Mouse (Mus musculus) intestine, postnatal 0 days (tissue): ENCODE data around the gene Il23a. TPM values are rescaled to one million over a fixed set of nuclear protein-coding genes. Genes with fewer than 3 reads are reported as not detected.

ENCODE experiments used
- ATAC-seq: fragments of 200-750 bp; cut with Nextera tagmentation; 2 replicates; pipeline ENCODE4 v1.8.0; 2017; ENCODE audit warnings: mild to moderate bottlenecking, moderate TSS enrichment, moderate library complexity
- H3K27ac ChIP-seq: fragments of 300-500 bp; sonication (generic); 2 replicates; pipeline ENCODE4 v1.5.1; 2014; ENCODE audit warnings: mild to moderate bottlenecking, low read depth, low read length, moderate library complexity
- H3K27me3 ChIP-seq: fragments of 300-500 bp; sonication (generic); replicated peaks from 2 replicates; pipeline ENCODE4 v1.6.1; 2014; ENCODE audit warnings: low read length, mixed read lengths; ENCODE audit not compliant: control insufficient read depth, insufficient read depth
- H3K36me3 ChIP-seq: fragments of 300-500 bp; sonication (generic); 2 replicates; pipeline ENCODE4 v1.6.1; 2014; ENCODE audit warnings: mild to moderate bottlenecking, moderate library complexity; ENCODE audit not compliant: control insufficient read depth, insufficient read depth
- H3K4me1 ChIP-seq: fragments of 300-500 bp; sonication (generic); replicated peaks from 2 replicates; pipeline ENCODE4 v1.6.1; 2014; ENCODE audit warnings: antibody characterized with exemption, low read length, mixed read lengths; ENCODE audit not compliant: control insufficient read depth, insufficient read depth
- H3K4me2 ChIP-seq: fragments of 300-500 bp; sonication (generic); replicated peaks from 2 replicates; pipeline ENCODE4 v1.6.1; 2014; ENCODE audit warnings: low read depth, mild to moderate bottlenecking, moderate library complexity
- H3K4me3 ChIP-seq: fragments of 300-500 bp; sonication (generic); 2 replicates; pipeline ENCODE4 v1.5.1; 2014; ENCODE audit warnings: low read depth, low read length
- H3K9ac ChIP-seq: fragments of 300-500 bp; sonication (generic); 2 replicates; pipeline ENCODE4 v1.6.1; 2014; ENCODE audit warnings: mild to moderate bottlenecking, low read depth, low read length
- H3K9me3 ChIP-seq: fragments of 300-500 bp; sonication (generic); 2 replicates; pipeline ENCODE4 v1.6.1; 2016; ENCODE audit warnings: mixed run types; ENCODE audit not compliant: control insufficient read depth
- CTCF ChIP-seq: sonication (generic); IDR thresholded peaks from 2 replicates; pipeline ENCODE4 v1.5.1; 2016; ENCODE audit warnings: low read depth, mild to moderate bottlenecking, control low read depth, antibody characterized with exemption, moderate library complexity
- WGBS: fragments of 180-500 bp; shearing (Covaris S2); extraction: QIAGEN DNeasy Blood & Tissue Kit; methylation state at CpG from one replicate; pipeline ENCODE4 v1.1.7; 2014; 5-methylcytosine and 5-hydroxymethylcytosine counted together
- polyA plus RNA-seq: library from polyadenylated mRNA; unstranded; fragments of >200 nt; fragmentation: Nextera tagmentation; extraction: Ambion mirVana; gene quantifications from 2 replicates; pipeline ENCODE4 v1.2.1, GENCODE M21; 2015

The Il23a gene
- polyA plus RNA-seq, 1 experiment from 2014 or later: 0.22 TPM

GRCm38 (mm10) chr10:128271883-128272282 lies 26.7 kb downstream of the Il23a start:
- Histone ChIP-seq H3K27me3 (no peaks in the 10 kb centered on the region), H3K4me2 (peak overlapping the region; percentile 65), H3K27ac (no peak overlapping the region), H3K9ac (no peak overlapping the region), H3K9me3 (no peaks in the 10 kb centered on the region), H3K4me3 (peak overlapping the region; percentile 77; the same call in 1 of the 2 replicates), H3K36me3 (peaks cover 6% of the 10 kb centered on the region; the same call in 1 of the 2 replicates), H3K4me1 (no peaks in the 10 kb centered on the region)
- 55% methylated on average over 2 of the region's 2 CpGs for WGBS
- peak; percentile 71 for TF ChIP-seq CTCF
- ATAC-seq: no peak

DNA sequence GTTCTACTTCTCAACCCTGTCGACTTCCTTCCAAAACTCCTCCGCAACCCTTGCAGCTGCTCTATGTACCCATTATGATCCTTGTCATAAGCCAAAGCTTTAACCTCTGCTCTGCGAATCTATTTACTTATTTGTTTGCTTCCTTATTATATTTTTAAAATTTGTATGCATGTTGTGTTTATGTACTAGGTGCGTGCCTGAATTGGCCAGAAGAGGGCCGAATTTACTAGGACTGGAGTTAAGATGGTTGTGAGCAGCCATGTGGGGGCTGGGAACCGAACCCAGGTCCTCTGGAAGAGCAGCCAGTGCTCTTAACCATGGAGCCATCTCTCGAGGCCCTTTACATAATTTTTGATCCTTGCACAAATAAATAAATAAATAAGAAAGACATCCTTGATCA lies 27.7 kb downstream of the Il23a start:
- H3K9ac ChIP-seq: peak overlapping the region; percentile 58
- H3K27ac ChIP-seq: peak overlapping the region; percentile 76; the same call in 1 of the 2 replicates
- 38% methylated on average over 7 of the region's 7 CpGs for WGBS
- H3K4me2 ChIP-seq: peak overlapping the region; percentile 65
- TF ChIP-seq CTCF: peak; percentile 41
- peak overlapping the region; percentile 77 for H3K4me3 ChIP-seq
- no peaks in the 10 kb centered on the region for H3K27me3 ChIP-seq
- H3K36me3 ChIP-seq: no peaks in the 10 kb centered on the region
- no peaks in the 10 kb centered on the region for H3K9me3 ChIP-seq
- H3K4me1 ChIP-seq: no peaks in the 10 kb centered on the region
- ATAC-seq: no peak

- ATAC-seq: peak; percentile 97
- no peaks in the 10 kb centered on the region for H3K36me3 ChIP-seq
- H3K27ac ChIP-seq: peak within 1 kb of the TSS; percentile 76
- peak within 1 kb of the TSS; percentile 77 for H3K4me3 ChIP-seq
- H3K9me3 ChIP-seq: no peaks in the 10 kb centered on the region
- H3K4me1 ChIP-seq: no peaks in the 10 kb centered on the region
- TF ChIP-seq CTCF: no peak
- H3K27me3 ChIP-seq: no peaks in the 10 kb centered on the region
- peak within 1 kb of the TSS; percentile 58 for H3K9ac ChIP-seq
- peak within 1 kb of the TSS; percentile 65 for H3K4me2 ChIP-seq
- under 1% methylated on average over 43 of the region's 43 CpGs for WGBS
These were observed 28.2 kb downstream of the Il23a start, which contains the start of gene Stat2 for GRCm38 (mm10) chr10:128270287-128270841. TSS of gene Stat2 (plus strand) at chr10:128270559.

DNA sequence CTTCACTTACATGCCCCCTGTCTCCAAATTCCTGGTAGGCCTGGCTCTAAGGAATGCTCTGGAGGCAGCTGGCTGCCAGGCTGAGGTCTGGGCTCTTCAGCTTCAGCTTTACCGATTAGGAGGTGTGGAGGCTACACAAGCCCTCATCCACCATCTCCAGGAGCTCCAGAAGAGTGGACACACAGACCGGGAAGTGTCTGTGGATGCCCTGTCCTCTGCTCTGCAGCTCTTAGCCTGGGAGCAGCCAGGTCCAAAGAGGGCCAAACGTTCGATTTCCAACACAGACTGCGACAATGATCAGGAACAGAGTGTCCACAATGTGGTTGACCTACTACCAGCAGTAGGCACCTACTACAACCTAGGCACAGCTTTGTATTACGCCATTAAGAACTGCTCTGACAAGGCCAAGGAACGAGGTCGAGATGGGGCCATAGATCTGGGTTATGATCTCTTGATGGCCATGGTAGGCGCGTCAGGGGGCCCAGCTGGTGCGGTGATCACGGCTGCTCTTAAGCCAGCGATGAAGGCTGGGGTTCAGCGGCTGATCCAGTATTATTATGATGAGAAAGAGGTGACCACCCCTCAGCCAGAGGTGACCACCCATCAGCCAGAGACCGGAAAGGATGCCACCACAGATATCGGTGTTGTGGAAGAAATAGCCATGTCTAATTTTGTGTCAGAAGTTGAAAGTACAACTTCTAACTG lies 29.2 kb downstream of the Il23a start:
- no peak for ATAC-seq
- 73% methylated on average over 16 of the region's 16 CpGs for WGBS
- no peak overlapping the region; the same call in 1 of the 2 replicates for H3K27ac ChIP-seq
- peak overlapping the region; percentile 31; the same call in 1 of the 2 replicates for H3K9ac ChIP-seq
- H3K9me3 ChIP-seq: no peaks in the 10 kb centered on the region
- H3K4me1 ChIP-seq: no peaks in the 10 kb centered on the region
- no peaks in the 10 kb centered on the region for H3K36me3 ChIP-seq
- peak overlapping the region; percentile 77 for H3K4me3 ChIP-seq
- no peak for TF ChIP-seq CTCF
- H3K27me3 ChIP-seq: no peaks in the 10 kb centered on the region
- H3K4me2 ChIP-seq: peak overlapping the region; percentile 65

DNA sequence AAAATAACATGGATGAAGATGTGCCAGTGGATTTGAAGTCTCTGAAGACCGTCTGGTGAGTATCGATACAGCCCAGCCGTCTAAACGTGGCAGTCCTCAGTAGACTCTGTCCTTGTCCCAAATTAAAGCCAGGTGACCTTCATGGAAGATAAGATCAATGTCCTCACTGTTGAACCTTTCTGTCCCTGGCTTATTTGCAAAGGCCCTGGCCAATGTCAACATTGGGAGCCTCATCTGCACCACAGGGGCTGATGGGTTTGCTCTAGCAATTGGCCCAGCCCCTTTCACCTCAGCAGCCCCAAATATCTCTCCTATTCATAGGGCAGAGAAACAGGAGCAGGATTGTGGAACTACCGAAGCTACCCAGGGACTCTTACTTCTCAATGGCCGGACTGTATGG lies 30.2 kb downstream of the Il23a start, which contains the start of gene Apof:
TSS of gene Apof (plus strand) at position 301 of the 400 bp plus-strand sequence.
- no peak for ATAC-seq
- peak within 1 kb of the TSS; percentile 77; the same call in 1 of the 2 replicates for H3K4me3 ChIP-seq
- no peak within 1 kb of the TSS for H3K27ac ChIP-seq
- H3K4me1 ChIP-seq: no peaks in the 10 kb centered on the region
- H3K36me3 ChIP-seq: no peaks in the 10 kb centered on the region
- TF ChIP-seq CTCF: no peak
- H3K9me3 ChIP-seq: no peaks in the 10 kb centered on the region
- WGBS: 67% methylated on average over 6 of the region's 6 CpGs
- 0 out of 2 replicates have a peak within 1 kb of the TSS, but pooled peaks have one; percentile 65 for H3K4me2 ChIP-seq
- H3K27me3 ChIP-seq: no peaks in the 10 kb centered on the region
- no peak within 1 kb of the TSS for H3K9ac ChIP-seq
